Mouse (Mus musculus) liver, embryonic 14.5 days (tissue): ENCODE results near the gene Tex12. TPM values are rescaled to one million over a fixed set of nuclear protein-coding genes. Genes with fewer than 3 reads are reported as not detected.

Source experiments
- ATAC-seq: fragments of 200-750 bp; cut with Nextera tagmentation; 2 replicates; pipeline ENCODE4 v1.8.0; 2017; ENCODE audit warnings: moderate number of reproducible peaks, mild to moderate bottlenecking, moderate library complexity; ENCODE audit not compliant: insufficient read depth
- DNase-seq, 3 experiments: peaks; one replicate each; pipeline ENCODE4 v3.0.0-alpha.2; 2012 to 2013; ENCODE audit warnings: low read depth in 3 of 3, low spot score in 3 of 3
- H3K27ac ChIP-seq: fragments of 300-500 bp; sonication (generic); 2 replicates; pipeline ENCODE4 v1.5.1; 2014; ENCODE audit warnings: moderate library complexity, mild to moderate bottlenecking, control low read depth, inconsistent platforms
- H3K27me3 ChIP-seq: fragments of 300-500 bp; sonication (generic); 2 replicates; pipeline ENCODE4 v1.6.1; 2014; ENCODE audit warnings: mild to moderate bottlenecking, low read length, moderate library complexity; ENCODE audit not compliant: control insufficient read depth, insufficient read depth
- H3K36me3 ChIP-seq: fragments of 300-500 bp; sonication (generic); replicated peaks from 2 replicates; pipeline ENCODE4 v1.6.1; 2014; ENCODE audit warnings: low read depth; ENCODE audit not compliant: control insufficient read depth, insufficient read depth
- H3K4me1 ChIP-seq, 2 experiments: fragments of 200-500 bp in 1 of 2; fragments of 300-500 bp in 1 of 2; sonication (generic) in 1 of 2; replicated peaks; 2 replicates each; pipeline ENCODE4 v1.6.1; 2012 to 2014; ENCODE audit warnings: antibody characterized with exemption in 1 of 2, inconsistent platforms in 1 of 2, low read length in 1 of 2; ENCODE audit not compliant: control insufficient read depth in 2 of 2, insufficient read depth in 2 of 2
- H3K4me2 ChIP-seq: fragments of 300-500 bp; sonication (generic); 2 replicates; pipeline ENCODE4 v1.6.1; 2014; ENCODE audit warnings: low read depth, mild to moderate bottlenecking, control low read depth, moderate library complexity
- H3K4me3 ChIP-seq, 2 experiments: fragments of 200-500 bp in 1 of 2; fragments of 300-500 bp in 1 of 2; sonication (generic) in 1 of 2; 2 replicates each; pipeline ENCODE4 v1.5.1; 2012 to 2014; ENCODE audit warnings: low read depth in 2 of 2, low read length in 2 of 2, mild to moderate bottlenecking in 2 of 2, control low read depth in 1 of 2, inconsistent platforms in 1 of 2, moderate library complexity in 1 of 2; ENCODE audit not compliant: insufficient read depth in 1 of 2
- H3K9ac ChIP-seq: fragments of 300-500 bp; sonication (generic); replicated peaks from 2 replicates; pipeline ENCODE4 v1.6.1; 2014; ENCODE audit warnings: mild to moderate bottlenecking, control low read depth, moderate library complexity
- H3K9me3 ChIP-seq: fragments of 300-500 bp; sonication (generic); 2 replicates; pipeline ENCODE4 v1.6.1; 2016; ENCODE audit warnings: low read length, mixed read lengths; ENCODE audit not compliant: control insufficient read depth
- CTCF ChIP-seq: IDR thresholded peaks from 2 replicates; pipeline ENCODE4 v1.5.1; 2016; ENCODE audit warnings: antibody characterized with exemption, low read depth, control low read depth
- EP300 ChIP-seq: IDR thresholded peaks from 2 replicates; pipeline ENCODE4 v1.6.1; 2016; ENCODE audit warnings: antibody characterized with exemption, low read depth
- WGBS: fragments of 180-500 bp; shearing (Covaris S2); extraction: QIAGEN DNeasy Blood & Tissue Kit; methylation state at CpG from one replicate; pipeline ENCODE4 v1.1.7; 2014; ENCODE audit not compliant: insufficient replicate concordance; 5-methylcytosine and 5-hydroxymethylcytosine counted together
- polyA plus RNA-seq, 2 experiments: library from polyadenylated mRNA; depleted of rRNA in 1 of 2; stranded (reverse) in 1 of 2; unstranded in 1 of 2; fragments of >200 nt; fragmentation: Nextera tagmentation in 1 of 2; extraction: Ambion mirVana in 1 of 2; gene quantifications; 2 replicates each; pipeline versions ENCODE4 v1.2.1 to v1.2.3; 2012 to 2014

Gene Tex12
- polyA plus RNA-seq, 2 experiments: not detected

DNA sequence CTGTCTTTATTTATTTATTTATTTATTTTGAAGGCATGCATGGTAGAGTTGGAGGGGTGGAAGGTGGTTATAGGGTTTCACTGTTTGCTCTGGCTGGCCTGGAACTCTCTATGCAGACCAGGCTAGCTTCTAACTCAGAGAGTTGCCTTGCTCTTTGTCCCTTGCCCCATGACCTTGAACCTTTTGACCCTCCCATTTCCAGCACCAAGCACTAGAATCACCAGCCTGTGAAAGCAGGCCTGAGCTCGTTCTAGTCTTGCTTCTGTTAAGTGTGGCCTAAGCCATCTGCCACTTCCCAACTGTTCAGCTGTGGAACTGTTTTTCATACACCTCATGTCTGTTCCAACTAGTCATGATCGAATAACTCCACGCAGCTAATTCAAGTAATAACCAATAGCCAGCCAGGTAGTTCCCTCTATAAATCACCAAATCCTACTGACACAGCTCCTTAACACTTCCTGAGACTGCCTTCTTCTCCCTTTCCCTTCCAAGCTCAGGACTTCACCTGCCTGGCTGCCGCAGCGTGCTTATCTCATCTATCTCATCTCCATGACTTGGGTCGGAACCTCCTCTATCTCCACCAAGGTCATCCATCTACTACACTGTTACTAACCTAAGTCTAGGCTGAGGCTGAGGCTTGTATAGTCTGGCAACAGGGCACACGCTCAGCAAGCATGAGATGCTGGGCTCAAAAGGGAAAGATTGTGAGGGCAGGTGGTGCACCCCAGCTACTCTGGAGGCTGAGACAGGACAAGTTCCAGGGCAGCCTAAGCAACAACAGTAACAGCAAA is 41.1 kb upstream of the Tex12 start:
- H3K27ac ChIP-seq: peak overlapping the region; percentile 71
- H3K9ac ChIP-seq: peak overlapping the region; percentile 84
- no peak for ATAC-seq
- H3K36me3 ChIP-seq: peaks cover 47% of the 10 kb centered on the region
- peak overlapping the region; percentile 87 for H3K4me2 ChIP-seq
- TF ChIP-seq EP300 (no peak), CTCF (no peak)
- no peaks in the 10 kb centered on the region for H3K27me3 ChIP-seq
- peaks cover 24 to 26% of the 10 kb centered on the region in 2 experiments for H3K4me1 ChIP-seq
- no peak for DNase-seq
- 29% methylated on average over 7 of the region's 7 CpGs for WGBS
- H3K9me3 ChIP-seq: no peaks in the 10 kb centered on the region
- H3K4me3 ChIP-seq: peak overlapping the region; percentile 84 to 96

DNA sequence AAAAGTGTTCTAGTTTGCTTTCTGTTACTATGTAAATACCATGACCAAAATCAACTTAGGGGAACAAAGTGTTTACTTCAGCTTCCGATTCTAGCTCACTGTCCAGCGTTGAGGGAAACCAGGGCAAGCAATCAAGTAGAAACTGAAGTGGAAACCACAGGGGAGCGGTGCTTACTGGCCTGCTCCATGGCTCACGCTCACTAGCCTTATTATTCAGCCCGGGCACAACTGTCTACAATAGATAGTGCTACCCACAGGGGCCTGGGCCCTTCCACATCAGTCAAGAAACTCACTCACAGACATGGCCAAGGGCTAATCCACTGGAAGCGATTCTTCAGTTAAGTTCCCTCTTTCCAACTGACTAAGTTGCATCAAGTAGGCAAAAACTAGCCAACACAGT is 40.4 kb upstream of the Tex12 start:
- H3K4me1 ChIP-seq: peaks cover 24 to 26% of the 10 kb centered on the region in 2 experiments
- peak overlapping the region; percentile 37 to 84 for H3K4me3 ChIP-seq
- peak overlapping the region; percentile 71 for H3K27ac ChIP-seq
- no peak for DNase-seq
- 9% methylated on average over 6 of the region's 6 CpGs for WGBS
- TF ChIP-seq EP300 (no peak), CTCF (no peak)
- no peaks in the 10 kb centered on the region for H3K27me3 ChIP-seq
- H3K36me3 ChIP-seq: peaks cover 50% of the 10 kb centered on the region
- H3K4me2 ChIP-seq: peak overlapping the region; percentile 87
- peak overlapping the region; percentile 84 for H3K9ac ChIP-seq
- ATAC-seq: peak; percentile 55
- H3K9me3 ChIP-seq: no peaks in the 10 kb centered on the region

DNA sequence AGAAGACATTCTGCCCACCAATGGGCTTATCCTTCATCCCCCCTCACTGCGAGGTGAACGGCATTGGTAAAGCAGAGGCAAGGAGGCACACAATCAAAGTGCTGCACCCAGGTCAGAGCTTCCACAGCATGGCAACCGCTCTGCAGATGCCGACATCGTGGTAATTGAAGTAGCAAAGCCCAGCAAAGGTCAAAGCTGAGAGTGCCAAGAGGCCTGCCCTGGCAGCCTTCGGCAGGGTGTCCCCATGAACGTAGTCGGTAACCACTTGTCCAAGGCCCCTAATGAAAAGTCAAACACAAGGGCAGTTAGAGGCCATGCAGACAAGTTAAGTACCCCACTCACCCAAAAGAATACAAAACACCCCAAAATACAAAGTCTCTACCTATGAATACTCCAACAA is 35.8 kb upstream of the Tex12 start:
- 91% methylated on average over 8 of the region's 8 CpGs for WGBS
- no peaks in the 10 kb centered on the region for H3K27me3 ChIP-seq
- no peak overlapping the region for H3K4me2 ChIP-seq
- peaks cover 10 to 13% of the 10 kb centered on the region in 2 experiments for H3K4me1 ChIP-seq
- no peak for DNase-seq
- peaks cover 46% of the 10 kb centered on the region for H3K36me3 ChIP-seq
- no peaks in the 10 kb centered on the region for H3K9me3 ChIP-seq
- TF ChIP-seq CTCF: no peak
- no peak for TF ChIP-seq EP300
- no peak overlapping the region for H3K9ac ChIP-seq
- H3K27ac ChIP-seq: no peak overlapping the region
- H3K4me3 ChIP-seq: no peak overlapping the region
- ATAC-seq: no peak

DNA sequence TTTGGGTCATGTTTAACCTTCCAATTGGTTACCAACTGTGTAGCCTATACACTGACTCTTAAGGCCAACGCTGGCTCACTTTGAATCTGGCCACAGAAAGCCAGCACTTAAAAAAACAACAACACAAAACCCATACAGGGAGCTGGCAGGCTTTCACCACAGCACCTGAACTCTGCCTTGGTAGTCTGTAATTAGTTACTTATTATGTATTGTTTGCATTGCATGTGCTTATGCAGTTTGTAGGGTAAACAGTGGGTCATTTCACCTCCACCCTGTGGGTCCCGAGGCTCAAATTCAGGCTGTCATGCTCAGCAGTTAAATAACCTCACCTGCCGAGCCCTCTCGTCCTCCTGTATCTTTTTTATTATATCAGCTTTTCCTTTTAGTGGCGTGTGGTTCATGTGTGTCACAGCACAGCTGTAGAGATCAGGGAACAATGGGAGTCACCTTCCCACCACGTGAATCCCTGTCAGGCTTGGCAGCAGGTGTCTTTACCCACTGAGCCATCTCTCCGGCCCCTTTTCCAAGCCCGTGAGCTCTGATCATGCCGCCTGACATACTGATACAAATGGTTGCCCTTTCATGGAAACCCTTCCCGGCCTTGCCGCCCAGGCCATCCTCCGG is 33.8 kb upstream of the Tex12 start:
- no peaks in the 10 kb centered on the region for H3K27me3 ChIP-seq
- ATAC-seq (peak; percentile 68), DNase-seq (no peak)
- WGBS: 63% methylated on average over 12 of the region's 12 CpGs
- no peak overlapping the region for H3K9ac ChIP-seq
- no peak overlapping the region for H3K4me3 ChIP-seq
- no peaks in the 10 kb centered on the region for H3K9me3 ChIP-seq
- peaks cover 39% of the 10 kb centered on the region for H3K36me3 ChIP-seq
- H3K4me1 ChIP-seq: peaks cover 0 to 6% of the 10 kb centered on the region in 2 experiments; a peak in 2 of 4 replicates
- no peak overlapping the region for H3K4me2 ChIP-seq
- no peak overlapping the region; the same call in 1 of the 2 replicates for H3K27ac ChIP-seq
- TF ChIP-seq EP300 (no peak), CTCF (no peak)

DNA sequence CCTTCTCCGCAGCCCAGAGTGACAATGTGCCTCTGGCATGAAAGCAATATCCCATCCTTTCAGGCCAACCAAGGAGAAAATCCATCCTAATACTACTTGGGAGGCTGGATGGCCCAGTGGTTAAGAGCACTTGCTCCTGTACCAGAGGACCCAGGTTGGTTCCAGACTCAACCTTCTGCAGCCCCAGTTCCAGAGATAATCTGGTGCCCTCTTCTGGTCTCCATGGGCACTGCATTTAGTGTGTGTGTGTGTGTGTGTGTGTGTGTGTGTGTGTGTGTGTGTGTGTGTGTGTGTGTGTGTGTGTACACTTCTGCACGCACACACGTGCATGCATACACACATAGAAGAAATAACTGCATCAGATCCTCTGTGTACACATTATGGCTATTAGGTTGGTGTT is 32.4 kb upstream of the Tex12 start:
- ATAC-seq (0 out of 2 replicates have a peak, but pooled peaks have one; percentile 21), DNase-seq (no peak)
- H3K4me3 ChIP-seq: no peak overlapping the region

More for the DNA sequence above, 32.4 kb upstream of the Tex12 start:
- Histone ChIP-seq H3K27me3 (no peaks in the 10 kb centered on the region), H3K9me3 (no peaks in the 10 kb centered on the region), H3K27ac (no peak overlapping the region), H3K9ac (no peak overlapping the region), H3K4me2 (no peak overlapping the region), H3K36me3 (peaks cover 26% of the 10 kb centered on the region), H3K4me1 (peaks cover 0 to 6% of the 10 kb centered on the region in 2 experiments; a peak in 2 of 4 replicates)
- no peak for TF ChIP-seq EP300
- TF ChIP-seq CTCF: peak; percentile 82
- WGBS: 61% methylated on average over 3 of the region's 3 CpGs
